Mouse (Mus musculus) stomach, embryonic 16.5 days (tissue): ENCODE data around the gene Prss8. TPM values are rescaled to one million over a fixed set of nuclear protein-coding genes. Genes with fewer than 3 reads are reported as not detected.

Source experiments
- ATAC-seq: fragments of 200-750 bp; cut with Nextera tagmentation; 2 replicates; pipeline ENCODE4 v1.8.0; 2017; ENCODE audit warnings: moderate number of reproducible peaks, moderate TSS enrichment; ENCODE audit not compliant: insufficient read depth, low FRiP score
- H3K27ac ChIP-seq: fragments of 300-500 bp; sonication (generic); 2 replicates; pipeline ENCODE4 v1.5.1; 2014; ENCODE audit warnings: low read length
- H3K27me3 ChIP-seq: fragments of 300-500 bp; sonication (generic); 2 replicates; pipeline ENCODE4 v1.6.1; 2014; ENCODE audit warnings: low read length, control low read depth, mixed read lengths; ENCODE audit not compliant: control insufficient read depth, insufficient read depth
- H3K36me3 ChIP-seq: fragments of 300-500 bp; sonication (generic); 2 replicates; pipeline ENCODE4 v1.6.1; 2014; ENCODE audit warnings: low read length; ENCODE audit not compliant: control insufficient read depth, insufficient read depth
- H3K4me1 ChIP-seq: fragments of 300-500 bp; sonication (generic); 2 replicates; pipeline ENCODE4 v1.6.1; 2014; ENCODE audit warnings: low read length, control low read depth, mixed read lengths; ENCODE audit not compliant: control insufficient read depth, insufficient read depth
- H3K4me2 ChIP-seq: fragments of 300-500 bp; sonication (generic); 2 replicates; pipeline ENCODE4 v1.6.1; 2014; ENCODE audit warnings: low read depth, low read length, mixed read lengths
- H3K4me3 ChIP-seq: fragments of 300-500 bp; sonication (generic); replicated peaks from 2 replicates; pipeline ENCODE4 v1.5.1; 2014; ENCODE audit warnings: mild to moderate bottlenecking, low read length
- H3K9ac ChIP-seq: fragments of 300-500 bp; sonication (generic); 2 replicates; pipeline ENCODE4 v1.6.1; 2014; ENCODE audit warnings: low read length
- H3K9me3 ChIP-seq: fragments of 300-500 bp; sonication (generic); replicated peaks from 2 replicates; pipeline ENCODE4 v1.6.1; 2016; ENCODE audit warnings: low read length, control low read depth; ENCODE audit not compliant: control insufficient read depth
- WGBS: fragments of 180-500 bp; shearing (Covaris S2); extraction: QIAGEN DNeasy Blood & Tissue Kit; methylation state at CpG from one replicate; pipeline ENCODE4 v1.1.7; 2014; 5-methylcytosine and 5-hydroxymethylcytosine counted together
- polyA plus RNA-seq: library from polyadenylated mRNA; unstranded; fragments of >200 nt; fragmentation: Nextera tagmentation; extraction: Ambion mirVana; gene quantifications from 2 replicates; pipeline ENCODE4 v1.2.1, GENCODE M21; 2015

The Prss8 gene
- 63.8 and 78.8 TPM in 2 replicates for polyA plus RNA-seq

DNA sequence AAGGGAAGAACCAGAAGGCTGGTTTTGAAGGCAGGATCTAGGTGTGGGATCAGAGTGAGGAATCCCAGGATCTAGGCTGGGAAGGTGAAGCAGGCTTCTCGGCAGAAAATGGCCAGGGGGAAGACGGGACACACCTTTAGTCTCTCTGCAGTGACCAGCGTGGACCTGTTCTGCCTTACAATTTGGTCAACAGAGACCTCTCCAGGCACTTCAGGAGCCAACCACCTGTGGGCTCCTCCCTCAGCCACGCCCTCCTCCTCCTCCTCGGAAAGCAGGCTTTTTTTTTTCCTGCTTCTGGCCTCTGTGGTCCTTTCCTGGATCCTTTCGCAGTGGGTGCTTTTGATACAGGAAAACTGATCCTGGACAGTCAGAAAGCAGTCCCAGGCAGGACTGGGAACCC, at the start of gene Prss8:
TSS of gene Prss8 (minus strand) at position 182 of the 400 bp plus-strand sequence.
- Histone ChIP-seq H3K4me2 (peak within 1 kb of the TSS; percentile 43), H3K9me3 (no peaks in the 10 kb centered on the region), H3K4me1 (peaks cover 29% of the 10 kb centered on the region), H3K4me3 (peak within 1 kb of the TSS; percentile 59), H3K36me3 (peaks cover 6% of the 10 kb centered on the region), H3K27me3 (no peaks in the 10 kb centered on the region), H3K27ac (peak within 1 kb of the TSS; percentile 89), H3K9ac (peak within 1 kb of the TSS; percentile 75)
- WGBS, result 19% methylated on average over 6 of the region's 6 CpGs
- peak; percentile 45; the same call in 1 of the 2 replicates for ATAC-seq

DNA sequence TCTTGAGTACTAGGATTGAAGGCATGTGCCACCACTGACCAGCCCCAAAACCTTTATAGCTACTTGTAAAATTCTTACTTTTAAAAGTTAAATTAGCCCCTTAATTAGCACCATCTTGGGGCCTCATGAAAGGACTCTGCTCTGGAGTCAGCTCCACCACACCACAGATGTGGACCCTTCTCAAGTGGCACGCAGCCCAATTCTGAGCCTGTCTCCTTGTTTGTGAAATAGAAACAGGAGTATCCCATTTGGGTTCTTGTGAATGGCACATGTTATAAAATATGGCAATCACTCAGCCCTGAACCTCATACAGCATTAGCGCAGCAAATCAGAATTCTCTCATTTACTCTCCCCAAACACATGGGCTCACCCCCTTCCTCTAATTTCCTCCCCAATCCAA, 49.0 kb upstream of the Prss8 start:
- no peaks in the 10 kb centered on the region for H3K27me3 ChIP-seq
- H3K27ac ChIP-seq, result no peak overlapping the region
- H3K4me1 ChIP-seq, result 0 out of 2 replicates have a peak, but pooled peaks cover 4% of the 10 kb centered on the region
- H3K4me2 ChIP-seq, result no peak overlapping the region
- no peaks in the 10 kb centered on the region for H3K9me3 ChIP-seq
- H3K4me3 ChIP-seq, result no peak overlapping the region
- ATAC-seq, result no peak
- WGBS, result 96% methylated on average over 2 of the region's 2 CpGs
- peaks cover 70% of the 10 kb centered on the region for H3K36me3 ChIP-seq
- no peak overlapping the region for H3K9ac ChIP-seq

DNA sequence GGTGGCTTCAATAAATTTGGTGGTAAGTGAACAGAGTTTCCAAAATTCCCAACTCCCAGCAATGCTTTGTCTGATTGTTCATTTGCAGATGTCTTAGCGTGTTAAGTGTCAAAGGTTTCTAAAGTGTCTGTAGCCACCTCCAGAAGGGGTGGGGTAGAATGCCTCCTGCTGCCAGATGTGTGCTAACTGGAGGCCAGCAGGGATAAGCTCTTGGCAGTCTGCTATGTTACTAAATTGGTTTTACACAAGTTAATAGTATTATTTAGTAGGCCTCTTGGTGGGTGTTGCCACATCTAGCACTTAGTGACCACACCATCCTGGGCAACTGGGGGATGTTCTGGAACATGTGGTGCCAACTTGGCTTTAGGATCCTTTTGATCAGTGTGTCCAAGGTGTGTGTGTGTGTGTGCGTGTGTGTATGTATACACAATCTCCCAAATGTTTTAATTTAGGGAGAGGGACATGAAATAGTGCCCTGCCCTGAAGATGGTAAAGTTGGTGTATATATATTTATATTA, 44.6 kb upstream of the Prss8 start:
- Histone ChIP-seq H3K9ac (no peak overlapping the region), H3K27ac (no peak overlapping the region), H3K36me3 (peaks cover 61% of the 10 kb centered on the region), H3K4me1 (peaks cover 11% of the 10 kb centered on the region), H3K4me2 (no peak overlapping the region), H3K4me3 (no peak overlapping the region), H3K9me3 (no peaks in the 10 kb centered on the region), H3K27me3 (no peaks in the 10 kb centered on the region)
- no peak for ATAC-seq
- WGBS, result 86% methylated on average over 2 of the region's 2 CpGs

DNA sequence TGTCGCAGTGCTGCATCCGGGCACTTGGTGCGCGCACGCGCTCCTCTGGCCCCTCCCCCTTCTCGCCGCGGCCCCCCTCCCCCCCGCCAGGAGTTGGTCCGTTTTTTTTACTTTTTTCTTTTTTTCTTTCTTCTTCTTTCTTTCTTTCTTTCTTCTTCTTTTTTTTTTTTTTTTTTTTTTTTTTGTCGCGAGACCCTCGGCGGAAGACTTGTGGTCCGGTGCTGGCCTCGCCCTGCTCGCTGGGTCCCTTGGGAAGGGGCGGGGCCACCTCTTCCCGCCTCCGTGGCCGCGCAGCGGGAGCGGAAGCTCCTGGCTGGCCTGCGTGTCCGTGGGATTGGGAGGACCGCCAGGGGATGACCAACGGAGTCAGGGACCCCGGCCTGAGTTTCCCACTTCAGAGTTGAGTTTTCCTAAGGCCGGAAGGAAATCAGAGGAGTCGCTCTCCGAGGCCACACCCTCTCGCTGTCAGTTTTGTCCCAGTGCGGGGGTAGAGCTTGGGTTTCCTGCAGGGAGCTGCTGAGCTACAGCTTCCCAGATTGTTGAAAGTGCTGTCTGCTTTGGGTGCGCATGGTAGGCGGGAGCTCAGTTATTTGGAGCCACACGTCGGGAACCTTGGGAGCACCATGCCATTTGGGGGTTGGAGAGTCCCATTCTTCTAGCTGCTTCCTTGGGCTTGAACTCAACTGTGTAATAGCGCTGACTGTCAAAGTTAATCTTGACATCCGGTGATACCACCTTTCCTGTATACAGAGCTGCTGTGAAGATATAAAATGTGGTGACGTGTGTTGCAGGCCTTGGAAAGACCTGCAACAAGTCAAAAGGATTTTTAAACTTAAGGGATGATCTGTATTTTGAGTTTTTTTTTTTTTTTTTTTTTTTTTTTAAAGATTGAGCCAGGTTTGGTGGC, 38.3 kb upstream of the Prss8 start:
- Histone ChIP-seq H3K27me3 (no peaks in the 10 kb centered on the region), H3K9ac (peak overlapping the region; percentile 98), H3K4me2 (peak overlapping the region; percentile 82), H3K36me3 (peaks cover 21% of the 10 kb centered on the region), H3K9me3 (no peaks in the 10 kb centered on the region), H3K4me1 (peaks cover 16% of the 10 kb centered on the region), H3K4me3 (peak overlapping the region; percentile 94), H3K27ac (peak overlapping the region; percentile 94)
- peak; percentile 49; the same call in 1 of the 2 replicates for ATAC-seq
- WGBS, result under 1% methylated on average over 42 of the region's 42 CpGs

DNA sequence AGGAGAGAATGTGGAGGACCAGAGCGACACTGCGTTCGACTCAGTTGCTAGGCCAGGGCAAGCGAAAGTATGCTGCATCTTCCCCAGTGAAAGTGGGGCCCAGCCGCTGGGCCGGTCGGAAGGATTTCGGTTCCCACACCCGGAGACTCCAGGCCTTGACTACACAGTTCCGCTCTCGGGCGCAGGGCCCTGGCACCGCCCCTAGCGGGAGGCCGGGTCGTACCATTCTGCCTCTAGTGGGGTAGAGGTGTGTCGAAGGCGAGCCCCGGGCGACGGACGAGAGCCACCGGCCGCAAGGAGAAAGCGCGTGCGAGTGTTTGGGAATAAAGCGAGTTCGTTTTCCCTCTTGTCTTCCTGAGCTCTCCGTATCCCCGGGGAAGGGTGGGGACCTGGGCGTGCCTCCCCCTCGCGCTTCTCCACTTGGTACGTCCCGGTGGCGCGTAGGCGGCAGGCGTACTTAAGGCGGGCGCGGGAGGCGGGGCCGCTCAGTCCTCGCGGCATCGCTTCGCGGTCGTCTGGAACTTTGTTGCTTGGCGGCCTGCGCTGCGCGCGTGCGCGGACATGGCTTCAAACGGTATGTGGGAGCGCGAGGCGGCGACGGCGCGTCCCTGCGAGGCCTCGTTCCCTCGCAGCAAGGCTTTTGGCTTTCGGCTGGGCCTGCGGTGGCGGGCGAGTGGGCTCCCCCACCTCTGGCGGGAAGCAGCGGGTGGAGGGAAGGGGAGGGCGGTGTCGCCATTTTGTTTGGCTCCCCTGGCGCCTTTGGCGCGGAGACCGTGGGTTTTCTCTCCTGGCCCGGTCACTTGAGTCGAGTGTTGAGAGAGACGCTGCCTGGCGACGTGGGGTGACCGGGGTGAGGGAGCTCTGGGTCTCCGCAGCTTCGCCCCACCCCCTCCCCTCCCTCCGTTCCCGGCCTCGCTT, 37.4 kb upstream of the Prss8 start, which contains the start of gene Fus:
TSS of gene Fus (plus strand) at position 454 of the 918 bp plus-strand sequence.
- peak; percentile 96 for ATAC-seq
- H3K4me2 ChIP-seq, result peak within 1 kb of the TSS; percentile 82
- H3K4me3 ChIP-seq, result peak within 1 kb of the TSS; percentile 94
- H3K27me3 ChIP-seq, result no peaks in the 10 kb centered on the region
- peaks cover 13% of the 10 kb centered on the region for H3K36me3 ChIP-seq
- under 1% methylated on average over 92 of the region's 92 CpGs for WGBS
- H3K9ac ChIP-seq, result peak within 1 kb of the TSS; percentile 98
- H3K27ac ChIP-seq, result peak within 1 kb of the TSS; percentile 94
- no peaks in the 10 kb centered on the region for H3K9me3 ChIP-seq
- H3K4me1 ChIP-seq, result peaks cover 16% of the 10 kb centered on the region

DNA sequence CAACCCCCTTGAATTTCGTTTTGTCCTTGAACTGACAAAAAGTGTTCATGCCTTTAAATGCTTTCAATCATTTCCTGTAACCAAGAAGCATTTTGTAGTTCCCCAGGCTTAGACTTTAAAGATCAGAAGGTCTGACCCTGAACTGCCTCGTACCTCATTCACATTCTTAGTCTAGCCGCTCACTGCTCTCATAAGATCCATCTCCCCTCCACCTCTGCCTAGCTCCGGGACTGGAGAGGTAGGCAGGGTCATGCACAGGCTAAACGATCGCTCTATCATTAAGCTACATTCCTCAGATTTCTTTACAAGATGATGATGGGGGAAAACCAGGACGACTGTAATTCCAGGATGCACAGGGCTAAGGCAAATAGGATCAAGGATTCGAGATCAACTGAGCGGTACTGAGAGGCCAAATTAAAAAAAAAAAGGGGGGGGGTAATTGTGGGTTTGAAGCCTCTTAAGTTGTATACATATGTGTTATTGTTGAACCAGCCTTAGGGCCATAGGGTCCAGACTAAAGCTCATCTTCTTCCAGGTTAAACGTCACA, 36.5 kb upstream of the Prss8 start:
- Histone ChIP-seq H3K36me3 (peaks cover 7% of the 10 kb centered on the region), H3K9me3 (no peaks in the 10 kb centered on the region), H3K4me1 (peaks cover 16% of the 10 kb centered on the region), H3K9ac (peak overlapping the region; percentile 98), H3K27me3 (no peaks in the 10 kb centered on the region), H3K4me3 (peak overlapping the region; percentile 94), H3K4me2 (peak overlapping the region; percentile 56), H3K27ac (peak overlapping the region; percentile 94)
- ATAC-seq, result no peak; the same call in 1 of the 2 replicates
- WGBS, result 6% methylated on average over 10 of the region's 10 CpGs

DNA sequence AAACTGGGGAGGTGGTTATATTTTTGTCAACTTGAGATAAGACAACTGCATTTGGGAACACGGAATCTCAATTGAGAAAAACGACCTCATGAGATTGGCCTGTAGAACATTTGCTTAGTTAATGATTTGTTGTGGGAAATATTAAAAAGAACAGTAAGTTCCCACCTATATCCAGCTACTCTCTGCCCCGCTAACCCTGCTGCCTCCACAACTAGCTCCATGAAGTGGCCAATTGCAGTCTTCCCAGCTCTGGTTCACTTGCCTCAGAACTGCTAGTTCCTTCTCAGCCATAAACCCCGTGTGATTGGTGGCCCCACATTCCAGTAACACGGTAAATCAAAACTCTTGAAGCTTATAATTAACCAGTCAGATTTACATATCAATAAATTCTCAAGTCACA, 29.5 kb upstream of the Prss8 start:
- Histone ChIP-seq H3K27me3 (no peaks in the 10 kb centered on the region), H3K4me3 (no peak overlapping the region), H3K36me3 (no peaks in the 10 kb centered on the region), H3K27ac (no peak overlapping the region), H3K4me1 (no peaks in the 10 kb centered on the region), H3K9ac (no peak overlapping the region), H3K4me2 (no peak overlapping the region), H3K9me3 (no peaks in the 10 kb centered on the region)
- 54% methylated on average over 5 of the region's 5 CpGs for WGBS
- ATAC-seq, result no peak

DNA sequence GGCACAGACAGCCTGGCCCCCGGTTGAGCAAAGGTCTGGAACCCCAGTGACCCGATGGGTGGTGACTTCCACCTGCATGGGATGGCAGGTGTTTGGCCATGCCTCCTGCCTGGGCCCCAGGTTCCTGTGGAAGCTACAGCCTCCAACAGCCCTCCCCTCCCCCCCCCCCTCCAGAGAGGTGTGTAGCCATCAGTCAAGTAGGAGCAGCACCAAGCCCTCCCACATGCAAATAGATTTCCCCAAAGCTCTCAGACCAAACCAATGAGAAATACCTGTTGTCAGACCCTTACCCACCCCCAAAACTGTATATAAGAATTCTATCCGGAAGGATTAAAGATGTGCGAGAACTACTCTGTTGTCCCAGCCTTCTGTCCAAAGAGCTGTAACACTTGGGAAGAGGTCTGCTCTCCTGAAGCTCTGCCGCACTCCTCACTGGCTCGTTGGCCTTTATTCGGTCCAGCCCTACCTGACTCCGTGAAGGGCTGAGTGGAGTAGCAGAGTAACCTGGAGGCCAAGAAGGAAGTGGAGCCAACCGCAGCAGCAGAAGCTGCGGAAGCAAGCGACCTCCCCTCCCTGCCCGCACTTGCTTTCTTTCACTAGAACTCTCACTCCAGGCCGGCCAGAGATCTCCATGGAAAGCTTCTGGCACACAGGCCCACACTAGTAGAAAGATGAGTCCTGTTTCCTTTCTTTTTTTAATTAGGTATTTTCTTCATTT, 23.1 kb upstream of the Prss8 start:
- H3K4me3 ChIP-seq, result no peak overlapping the region
- no peaks in the 10 kb centered on the region for H3K4me1 ChIP-seq
- no peak overlapping the region for H3K4me2 ChIP-seq
- H3K36me3 ChIP-seq, result no peaks in the 10 kb centered on the region
- ATAC-seq, result no peak
- WGBS, result 36% methylated on average over 13 of the region's 13 CpGs
- no peaks in the 10 kb centered on the region for H3K9me3 ChIP-seq
- H3K9ac ChIP-seq, result no peak overlapping the region
- H3K27ac ChIP-seq, result no peak overlapping the region
- no peaks in the 10 kb centered on the region for H3K27me3 ChIP-seq
